Mouse (Mus musculus) liver, postnatal 0 days (tissue): ENCODE measurements around the gene Aldh3a2. TPM values are rescaled to one million over a fixed set of nuclear protein-coding genes. Genes with fewer than 3 reads are reported as not detected.
A peak's percentile ranks its signal among the peaks of the same experiment; 100 is the strongest.

Source experiments
- ATAC-seq: fragments of 200-750 bp; cut with Nextera tagmentation; 2 replicates; pipeline ENCODE4 v1.8.0; 2017; ENCODE audit warnings: mild to moderate bottlenecking, moderate library complexity
- DNase-seq: peaks from one replicate; pipeline ENCODE4 v3.0.0-alpha.2; 2016
- H3K27ac ChIP-seq: fragments of 300-500 bp; sonication (generic); 2 replicates; pipeline ENCODE4 v1.5.1; 2014; ENCODE audit warnings: antibody characterized with exemption, moderate library complexity, mild to moderate bottlenecking, low read depth
- H3K27me3 ChIP-seq: fragments of 300-500 bp; sonication (generic); 2 replicates; pipeline ENCODE4 v1.6.1; 2014; ENCODE audit warnings: low read length, control low read depth, mixed read lengths; ENCODE audit not compliant: insufficient read depth
- H3K36me3 ChIP-seq: fragments of 300-500 bp; sonication (generic); replicated peaks from 2 replicates; pipeline ENCODE4 v1.6.1; 2014; ENCODE audit warnings: mild to moderate bottlenecking, control low read depth, low read length, moderate library complexity, mixed read lengths; ENCODE audit not compliant: insufficient read depth
- H3K4me1 ChIP-seq: fragments of 300-500 bp; sonication (generic); 2 replicates; pipeline ENCODE4 v1.6.1; 2014; ENCODE audit warnings: antibody characterized with exemption, mild to moderate bottlenecking, control low read depth; ENCODE audit not compliant: insufficient read depth
- H3K4me2 ChIP-seq: fragments of 300-500 bp; sonication (generic); 2 replicates; pipeline ENCODE4 v1.6.1; 2014; ENCODE audit warnings: low read depth, mild to moderate bottlenecking, low read length, moderate library complexity, mixed read lengths
- H3K4me3 ChIP-seq: fragments of 300-500 bp; sonication (generic); 2 replicates; pipeline ENCODE4 v1.5.1; 2014; ENCODE audit warnings: low read depth, low read length
- H3K9ac ChIP-seq: fragments of 300-500 bp; sonication (generic); replicated peaks from 2 replicates; pipeline ENCODE4 v1.6.1; 2014; ENCODE audit warnings: mild to moderate bottlenecking, moderate library complexity
- H3K9me3 ChIP-seq: fragments of 300-500 bp; sonication (generic); 2 replicates; pipeline ENCODE4 v1.6.1; 2016; ENCODE audit warnings: mild to moderate bottlenecking, control low read depth, low read length, mixed read lengths
- CTCF ChIP-seq: sonication (generic); IDR thresholded peaks from 2 replicates; pipeline ENCODE4 v1.5.1; 2016; ENCODE audit warnings: antibody characterized with exemption, low read depth
- EP300 ChIP-seq: IDR thresholded peaks from 2 replicates; pipeline ENCODE4 v1.6.1; 2016; ENCODE audit warnings: antibody characterized with exemption, low read depth, mild to moderate bottlenecking
- WGBS: fragments of 180-500 bp; shearing (Covaris S2); extraction: QIAGEN DNeasy Blood & Tissue Kit; methylation state at CpG from one replicate; pipeline ENCODE4 v1.1.7; 2014; ENCODE audit not compliant: insufficient replicate concordance; 5-methylcytosine and 5-hydroxymethylcytosine counted together
- polyA plus RNA-seq: library from polyadenylated mRNA; unstranded; fragments of >200 nt; fragmentation: Nextera tagmentation; extraction: Ambion mirVana; gene quantifications from 2 replicates; pipeline ENCODE4 v1.2.1, GENCODE M21; 2015

Gene Aldh3a2
- polyA plus RNA-seq, 1 experiment from 2014 or later, result 89.8 TPM

DNA sequence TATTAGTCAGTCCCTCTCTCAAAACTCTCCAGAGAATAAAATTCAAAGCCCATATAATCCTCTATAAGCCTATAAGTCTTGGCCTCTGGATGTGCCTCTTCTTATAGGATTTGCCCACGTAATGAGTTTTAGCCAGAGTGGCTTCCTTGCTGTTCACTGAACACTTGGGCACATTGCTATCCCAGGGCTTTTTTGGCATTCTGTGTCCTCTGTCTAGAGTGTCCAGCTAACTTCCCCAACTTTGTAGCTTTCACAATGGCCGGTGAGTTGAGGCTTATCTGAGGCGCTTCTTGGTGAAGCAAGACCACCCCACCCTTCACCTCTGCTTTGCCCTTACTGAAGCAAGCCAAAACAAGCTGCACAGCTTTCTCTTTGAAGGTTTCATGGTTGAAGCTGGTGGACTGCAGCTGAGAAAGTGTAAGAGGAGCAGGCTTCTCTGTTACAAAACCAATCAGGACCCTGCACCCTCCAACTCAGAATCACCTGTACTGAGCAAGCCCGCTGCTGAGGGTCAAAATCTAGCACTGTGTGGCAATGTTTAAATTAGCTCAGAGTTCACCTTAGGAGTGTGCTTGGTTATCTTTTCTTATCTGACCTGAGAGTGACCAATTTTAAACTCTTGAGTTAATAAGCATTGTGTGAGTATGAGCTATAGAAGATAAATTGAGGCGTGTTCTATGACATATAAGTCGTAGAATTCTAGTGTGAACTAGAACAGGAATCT, 1.5 kb upstream of the Aldh3a2 start:
- peak overlapping the region; percentile 31; the same call in 1 of the 2 replicates for H3K4me2 ChIP-seq
- WGBS, result 61% methylated on average over 6 of the region's 6 CpGs

DNA sequence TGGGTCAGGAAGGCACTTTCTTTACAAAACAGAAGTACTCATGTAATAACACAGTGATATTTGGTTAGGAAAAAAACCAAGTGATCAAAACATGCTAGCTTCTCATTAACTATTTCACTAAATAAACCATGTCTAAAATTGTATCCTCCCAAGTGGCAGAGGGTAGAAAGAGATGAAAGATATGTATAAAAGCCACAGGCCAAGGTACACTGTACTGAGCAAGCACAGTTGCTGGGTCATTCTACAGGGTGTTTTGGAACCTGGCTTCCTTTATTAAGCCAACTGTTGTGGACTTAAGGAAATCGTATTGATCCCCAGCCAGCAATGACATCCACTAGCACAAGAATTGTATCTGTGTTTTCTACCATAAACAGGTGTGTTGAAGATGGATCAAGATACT, 3.4 kb downstream of the Aldh3a2 start:
- Histone ChIP-seq H3K4me2 (no peak overlapping the region), H3K27me3 (no peaks in the 10 kb centered on the region), H3K9me3 (no peaks in the 10 kb centered on the region), H3K36me3 (peaks cover 43% of the 10 kb centered on the region), H3K4me1 (peaks cover 21% of the 10 kb centered on the region), H3K9ac (no peak overlapping the region), H3K4me3 (no peak overlapping the region), H3K27ac (peak overlapping the region; percentile 59)
- WGBS, result 43% methylated on average over 1 of the region's 1 CpGs
- TF ChIP-seq CTCF (no peak), EP300 (no peak)
- ATAC-seq, result peak; percentile 17; the same call in 1 of the 2 replicates
- no peak for DNase-seq

More for the DNA sequence above, 1.5 kb upstream of the Aldh3a2 start:
- TF ChIP-seq EP300, result peak; percentile 76
- no peak for TF ChIP-seq CTCF
- H3K9me3 ChIP-seq, result no peaks in the 10 kb centered on the region
- ATAC-seq (peak; percentile 33), DNase-seq (peak; percentile 27)
- H3K9ac ChIP-seq, result no peak overlapping the region; the same call in 1 of the 2 replicates
- H3K4me1 ChIP-seq, result peaks cover 43% of the 10 kb centered on the region
- H3K27me3 ChIP-seq, result no peaks in the 10 kb centered on the region
- H3K4me3 ChIP-seq, result no peak overlapping the region
- peaks cover 8% of the 10 kb centered on the region for H3K36me3 ChIP-seq
- H3K27ac ChIP-seq, result peak overlapping the region; percentile 96

DNA sequence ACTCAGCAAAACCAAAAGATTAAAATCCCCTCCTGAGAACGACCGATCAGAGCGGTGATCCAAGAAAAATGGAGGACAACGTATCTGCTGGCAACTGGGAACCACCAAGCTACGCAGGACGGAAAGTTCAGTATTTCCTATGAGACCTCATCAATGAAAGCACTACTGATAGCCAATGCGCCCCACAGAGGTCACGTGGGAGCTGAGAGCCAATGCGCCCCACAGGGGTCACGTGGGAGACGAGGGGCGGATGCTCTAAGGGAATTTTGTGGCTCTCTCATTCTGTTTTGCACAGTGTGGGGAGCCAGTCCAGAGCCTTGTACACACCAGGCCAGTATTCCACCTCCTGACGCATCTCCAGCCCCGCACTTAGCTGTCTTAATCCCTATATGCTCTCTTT, 4.7 kb downstream of the Aldh3a2 start:
- Histone ChIP-seq H3K4me2 (no peak overlapping the region), H3K9me3 (no peaks in the 10 kb centered on the region), H3K4me1 (peaks cover 10% of the 10 kb centered on the region; the same call in 1 of the 2 replicates), H3K9ac (no peak overlapping the region), H3K27me3 (no peaks in the 10 kb centered on the region), H3K4me3 (no peak overlapping the region), H3K27ac (no peak overlapping the region), H3K36me3 (peaks cover 53% of the 10 kb centered on the region)
- 89% methylated on average over 14 of the region's 14 CpGs for WGBS
- DNase-seq (no peak), ATAC-seq (no peak)
- TF ChIP-seq EP300 (no peak), CTCF (no peak)

DNA sequence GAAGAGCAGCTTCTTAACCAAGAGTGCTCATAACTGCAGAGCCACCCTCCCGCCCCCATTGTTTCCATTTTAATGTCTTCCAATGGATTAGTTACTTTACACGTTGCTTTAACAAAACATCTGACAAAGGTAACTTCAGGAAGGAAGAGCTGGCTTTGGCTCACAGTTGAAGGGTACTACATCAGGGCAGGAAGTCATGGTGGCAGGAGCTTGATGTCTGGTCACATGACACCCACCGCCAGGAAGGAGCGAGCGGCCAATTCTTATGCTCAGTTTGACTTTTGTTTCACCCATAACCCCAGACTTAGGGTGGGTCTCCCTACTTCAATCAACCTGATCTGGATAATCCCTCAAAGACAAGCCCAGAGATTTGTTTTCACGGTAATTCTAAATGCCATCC, 8.2 kb downstream of the Aldh3a2 start:
- Histone ChIP-seq H3K4me3 (no peak overlapping the region), H3K36me3 (peaks cover 76% of the 10 kb centered on the region), H3K9ac (no peak overlapping the region), H3K4me2 (no peak overlapping the region), H3K27ac (no peak overlapping the region), H3K9me3 (no peaks in the 10 kb centered on the region), H3K4me1 (no peaks in the 10 kb centered on the region), H3K27me3 (no peaks in the 10 kb centered on the region)
- DNase-seq, result no peak
- WGBS, result 89% methylated on average over 6 of the region's 6 CpGs
- TF ChIP-seq EP300 (no peak), CTCF (no peak)
- no peak for ATAC-seq

DNA sequence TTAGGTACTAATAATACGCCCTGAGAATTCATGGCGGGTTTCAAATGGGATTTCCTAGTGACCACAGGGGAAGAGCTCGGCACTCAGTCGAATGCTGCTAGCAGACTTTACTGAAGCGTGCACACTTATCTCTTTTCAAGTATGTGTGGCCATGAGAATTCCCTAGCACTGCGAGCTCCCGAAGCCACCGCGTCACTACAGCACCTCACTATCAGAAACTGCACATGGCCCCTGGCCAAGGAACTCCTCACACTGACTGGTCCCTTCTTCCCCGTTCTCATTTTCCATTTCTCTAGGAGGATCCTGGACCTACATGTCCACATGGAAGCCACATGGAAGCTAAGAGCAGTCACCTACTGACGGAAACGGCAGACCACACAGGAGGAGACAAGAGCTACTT, 14.5 kb downstream of the Aldh3a2 start:
- no peak for TF ChIP-seq EP300
- TF ChIP-seq CTCF, result no peak
- peaks cover 86% of the 10 kb centered on the region for H3K36me3 ChIP-seq
- H3K9me3 ChIP-seq, result no peaks in the 10 kb centered on the region
- H3K4me2 ChIP-seq, result no peak overlapping the region
- H3K4me3 ChIP-seq, result no peak overlapping the region
- no peak overlapping the region for H3K9ac ChIP-seq
- WGBS, result 82% methylated on average over 12 of the region's 12 CpGs
- ATAC-seq, result no peak
- H3K27me3 ChIP-seq, result no peaks in the 10 kb centered on the region
- DNase-seq, result no peak
- no peak overlapping the region for H3K27ac ChIP-seq
- no peaks in the 10 kb centered on the region for H3K4me1 ChIP-seq

DNA sequence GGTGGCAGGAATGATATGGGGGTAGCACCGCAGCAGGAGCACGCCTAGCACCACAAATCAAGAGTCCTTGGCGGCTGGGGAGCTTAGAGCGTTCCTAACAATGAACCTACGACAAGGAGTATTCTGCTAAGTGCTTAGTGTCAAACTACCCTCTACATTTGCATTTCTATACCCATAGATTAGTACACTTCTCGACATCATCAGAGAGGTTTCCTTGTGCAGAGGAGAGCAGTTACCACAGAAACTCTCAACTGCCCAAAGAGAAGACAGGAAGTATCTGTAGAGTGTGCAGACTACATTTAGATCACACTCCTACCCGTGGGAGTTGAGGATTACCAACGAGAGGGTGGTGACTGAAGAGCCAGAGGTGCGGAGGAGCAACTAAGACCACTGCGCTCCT, 15.5 kb downstream of the Aldh3a2 start:
- ATAC-seq (no peak), DNase-seq (no peak)
- no peak for TF ChIP-seq EP300
- no peak for TF ChIP-seq CTCF
- H3K4me3 ChIP-seq, result no peak overlapping the region
- H3K4me1 ChIP-seq, result no peaks in the 10 kb centered on the region
- H3K4me2 ChIP-seq, result no peak overlapping the region
- 76% methylated on average over 10 of the region's 10 CpGs for WGBS
- H3K27ac ChIP-seq, result no peak overlapping the region
- no peaks in the 10 kb centered on the region for H3K9me3 ChIP-seq
- H3K27me3 ChIP-seq, result no peaks in the 10 kb centered on the region
- H3K9ac ChIP-seq, result no peak overlapping the region
- peaks cover 87% of the 10 kb centered on the region for H3K36me3 ChIP-seq
